Mouse (Mus musculus): ENCODE measurements around the gene Pip.

The Pip gene

GRCm38 (mm10) chr6:41847235-41847634 lies at the start of gene Pip:
Pip (plus strand) TSS chr6:41847535.
- no peak for DNase-seq (ENCODE audit: low spot score in 2 of 2)

- DNase-seq (ENCODE audit: low spot score in 2 of 2), result no peak
These were observed 23.2 kb upstream of the Pip start for GRCm38 (mm10) chr6:41824086-41824485.

GRCm38 (mm10) chr6:41829516-41829915 lies 17.8 kb upstream of the Pip start:
- no peak for DNase-seq (ENCODE audit: low spot score in 2 of 2)

GRCm38 (mm10) chr6:41852689-41853088 lies 5.4 kb downstream of the Pip start, which contains the start of gene Sval2:
Sval2 (plus strand) TSS chr6:41852989.
- DNase-seq (ENCODE audit: low spot score in 2 of 2), result no peak

GRCm38 (mm10) chr6:41864038-41864437 lies 16.7 kb downstream of the Pip start:
- DNase-seq (ENCODE audit: low spot score in 2 of 2), result no peak
